Mouse (Mus musculus) liver, embryonic 14.5 days (tissue): Measurements from ENCODE around the gene Platr17. TPM values are rescaled to one million over a fixed set of nuclear protein-coding genes. Genes with fewer than 3 reads are reported as not detected.

Source experiments
- ATAC-seq: fragments of 200-750 bp; cut with Nextera tagmentation; 2 replicates; pipeline ENCODE4 v1.8.0; 2017; ENCODE audit warnings: moderate number of reproducible peaks, mild to moderate bottlenecking, moderate library complexity; ENCODE audit not compliant: insufficient read depth
- DNase-seq, 3 experiments: peaks; one replicate each; pipeline ENCODE4 v3.0.0-alpha.2; 2012 to 2013; ENCODE audit warnings: low read depth in 3 of 3, low spot score in 3 of 3
- H3K27ac ChIP-seq: fragments of 300-500 bp; sonication (generic); 2 replicates; pipeline ENCODE4 v1.5.1; 2014; ENCODE audit warnings: moderate library complexity, mild to moderate bottlenecking, control low read depth, inconsistent platforms
- H3K27me3 ChIP-seq: fragments of 300-500 bp; sonication (generic); 2 replicates; pipeline ENCODE4 v1.6.1; 2014; ENCODE audit warnings: mild to moderate bottlenecking, low read length, moderate library complexity; ENCODE audit not compliant: control insufficient read depth, insufficient read depth
- H3K36me3 ChIP-seq: fragments of 300-500 bp; sonication (generic); replicated peaks from 2 replicates; pipeline ENCODE4 v1.6.1; 2014; ENCODE audit warnings: low read depth; ENCODE audit not compliant: control insufficient read depth, insufficient read depth
- H3K4me1 ChIP-seq, 2 experiments: fragments of 200-500 bp in 1 of 2; fragments of 300-500 bp in 1 of 2; sonication (generic) in 1 of 2; replicated peaks; 2 replicates each; pipeline ENCODE4 v1.6.1; 2012 to 2014; ENCODE audit warnings: antibody characterized with exemption in 1 of 2, inconsistent platforms in 1 of 2, low read length in 1 of 2; ENCODE audit not compliant: control insufficient read depth in 2 of 2, insufficient read depth in 2 of 2
- H3K4me2 ChIP-seq: fragments of 300-500 bp; sonication (generic); 2 replicates; pipeline ENCODE4 v1.6.1; 2014; ENCODE audit warnings: low read depth, mild to moderate bottlenecking, control low read depth, moderate library complexity
- H3K4me3 ChIP-seq, 2 experiments: fragments of 200-500 bp in 1 of 2; fragments of 300-500 bp in 1 of 2; sonication (generic) in 1 of 2; 2 replicates each; pipeline ENCODE4 v1.5.1; 2012 to 2014; ENCODE audit warnings: low read depth in 2 of 2, low read length in 2 of 2, mild to moderate bottlenecking in 2 of 2, control low read depth in 1 of 2, inconsistent platforms in 1 of 2, moderate library complexity in 1 of 2; ENCODE audit not compliant: insufficient read depth in 1 of 2
- H3K9ac ChIP-seq: fragments of 300-500 bp; sonication (generic); replicated peaks from 2 replicates; pipeline ENCODE4 v1.6.1; 2014; ENCODE audit warnings: mild to moderate bottlenecking, control low read depth, moderate library complexity
- H3K9me3 ChIP-seq: fragments of 300-500 bp; sonication (generic); 2 replicates; pipeline ENCODE4 v1.6.1; 2016; ENCODE audit warnings: low read length, mixed read lengths; ENCODE audit not compliant: control insufficient read depth
- CTCF ChIP-seq: IDR thresholded peaks from 2 replicates; pipeline ENCODE4 v1.5.1; 2016; ENCODE audit warnings: antibody characterized with exemption, low read depth, control low read depth
- EP300 ChIP-seq: IDR thresholded peaks from 2 replicates; pipeline ENCODE4 v1.6.1; 2016; ENCODE audit warnings: antibody characterized with exemption, low read depth
- WGBS: fragments of 180-500 bp; shearing (Covaris S2); extraction: QIAGEN DNeasy Blood & Tissue Kit; methylation state at CpG from one replicate; pipeline ENCODE4 v1.1.7; 2014; ENCODE audit not compliant: insufficient replicate concordance; 5-methylcytosine and 5-hydroxymethylcytosine counted together
- polyA plus RNA-seq, 2 experiments: library from polyadenylated mRNA; depleted of rRNA in 1 of 2; stranded (reverse) in 1 of 2; unstranded in 1 of 2; fragments of >200 nt; fragmentation: Nextera tagmentation in 1 of 2; extraction: Ambion mirVana in 1 of 2; gene quantifications; 2 replicates each; pipeline versions ENCODE4 v1.2.1 to v1.2.3; 2012 to 2014

Gene Platr17
- polyA plus RNA-seq, 2 experiments = 0.20 to 0.36 TPM

- WGBS = under 1% methylated on average over 52 of the region's 52 CpGs
- Histone ChIP-seq H3K27me3 (no peaks in the 10 kb centered on the region), H3K27ac (peak overlapping the region; percentile 78), H3K9ac (peak overlapping the region; percentile 84), H3K4me2 (peak overlapping the region; percentile 88), H3K4me3 (peak overlapping the region; percentile 77 to 92), H3K4me1 (peaks cover 10 to 21% of the 10 kb centered on the region in 2 experiments), H3K9me3 (peaks cover 5% of the 10 kb centered on the region), H3K36me3 (peaks cover 8% of the 10 kb centered on the region)
- DNase-seq (peak; percentile 77 to 89 (median 78)), ATAC-seq (peak; percentile 59)
- TF ChIP-seq CTCF (peak; percentile 62), EP300 (no peak)
Measured at GRCm38 (mm10) chr17:33919351-33920281, 14.7 kb downstream of the Platr17 start.

- H3K27me3 ChIP-seq = no peaks in the 10 kb centered on the region
- DNase-seq (peak; percentile 70 to 81 (median 73)), ATAC-seq (peak; percentile 26; the same call in 1 of the 2 replicates)
- H3K9ac ChIP-seq = peak overlapping the region; percentile 84
- H3K4me2 ChIP-seq = peak overlapping the region; percentile 88
- peaks cover 7 to 16% of the 10 kb centered on the region in 2 experiments for H3K4me1 ChIP-seq
- TF ChIP-seq EP300 (no peak), CTCF (peak; percentile 99)
- peaks cover 8% of the 10 kb centered on the region for H3K36me3 ChIP-seq
- peak overlapping the region; percentile 77 to 92 for H3K4me3 ChIP-seq
- peak overlapping the region; percentile 78 for H3K27ac ChIP-seq
- under 1% methylated on average over 36 of the region's 36 CpGs for WGBS
- peaks cover 5% of the 10 kb centered on the region for H3K9me3 ChIP-seq
Measured at GRCm38 (mm10) chr17:33920282-33921097, 15.6 kb downstream of the Platr17 start.

- DNase-seq (no peak), ATAC-seq (no peak)
- Histone ChIP-seq H3K4me3 (no peak overlapping the region; a peak in 1 of 4 replicates), H3K27me3 (no peaks in the 10 kb centered on the region), H3K4me1 (peaks cover 7 to 16% of the 10 kb centered on the region in 2 experiments), H3K27ac (no peak overlapping the region), H3K9ac (no peak overlapping the region), H3K36me3 (peaks cover 8% of the 10 kb centered on the region), H3K4me2 (peak overlapping the region; percentile 88), H3K9me3 (peaks cover 5% of the 10 kb centered on the region)
- TF ChIP-seq CTCF (no peak), EP300 (no peak)
- WGBS = 67% methylated on average over 7 of the region's 7 CpGs
Measured at GRCm38 (mm10) chr17:33921361-33921760, 16.4 kb downstream of the Platr17 start.

GRCm38 (mm10) chr17:33924577-33925283 is 19.8 kb downstream of the Platr17 start:
- Histone ChIP-seq H3K4me2 (no peak overlapping the region), H3K9me3 (no peaks in the 10 kb centered on the region), H3K36me3 (no peaks in the 10 kb centered on the region; the same call in 1 of the 2 replicates), H3K27me3 (no peaks in the 10 kb centered on the region), H3K4me3 (no peak overlapping the region), H3K9ac (no peak overlapping the region), H3K27ac (no peak overlapping the region), H3K4me1 (peaks cover 4 to 8% of the 10 kb centered on the region in 2 experiments; a peak in 2 of 4 replicates)
- DNase-seq = no peak
- 74% methylated on average over 10 of the region's 10 CpGs for WGBS
- TF ChIP-seq CTCF = peak; percentile 88
- 0 out of 2 replicates have a peak, but pooled peaks have one; percentile 38 for TF ChIP-seq EP300
- ATAC-seq = peak; percentile 32
